Mouse (Mus musculus): ENCODE data around the gene Crim1. TPM values are rescaled to one million over a fixed set of nuclear protein-coding genes. Genes with fewer than 3 reads are reported as not detected.

Gene Crim1
- polyA plus RNA-seq, 1 experiment from 2014 or later = 9.4 TPM

- Histone ChIP-seq H3K4me3 (ENCODE audit: low read length) (no peak overlapping the region), H3K36me3 (ENCODE audit: control insufficient read depth, insufficient read depth, low read length) (no peaks in the 10 kb centered on the region), H3K27ac (ENCODE audit: low read depth, low read length) (no peak overlapping the region), H3K4me1 (ENCODE audit: control insufficient read depth, insufficient read depth, low read length) (peaks cover 9% of the 10 kb centered on the region; the same call in 1 of the 2 replicates), H3K27me3 (ENCODE audit: control insufficient read depth, insufficient read depth, low read length) (no peaks in the 10 kb centered on the region), H3K9me3 (ENCODE audit: control insufficient read depth, low read length) (no peaks in the 10 kb centered on the region), H3K4me2 (replicated peaks; ENCODE audit: low read depth, low read length) (no peak overlapping the region), H3K9ac (ENCODE audit: low read depth, low read length) (no peak overlapping the region)
- 79% methylated on average over 4 of the region's 4 CpGs for whole genome bisulfite sequencing
- ATAC-seq (ENCODE audit: low FRiP score, low TSS enrichment) = no peak
Observed at GRCm38 (mm10) chr17:78327187-78327586, 127.1 kb downstream of the Crim1 start.

GRCm38 (mm10) chr17:78328287-78328686 lies 128.2 kb downstream of the Crim1 start:
- Histone ChIP-seq H3K4me1 (ENCODE audit: control insufficient read depth, insufficient read depth, low read length) (peaks cover 5% of the 10 kb centered on the region; the same call in 1 of the 2 replicates), H3K4me2 (replicated peaks; ENCODE audit: low read depth, low read length) (no peak overlapping the region), H3K9ac (ENCODE audit: low read depth, low read length) (no peak overlapping the region), H3K4me3 (ENCODE audit: low read length) (no peak overlapping the region), H3K9me3 (ENCODE audit: control insufficient read depth, low read length) (no peaks in the 10 kb centered on the region), H3K27me3 (ENCODE audit: control insufficient read depth, insufficient read depth, low read length) (no peaks in the 10 kb centered on the region), H3K27ac (ENCODE audit: low read depth, low read length) (no peak overlapping the region), H3K36me3 (ENCODE audit: control insufficient read depth, insufficient read depth, low read length) (no peaks in the 10 kb centered on the region)
- ATAC-seq (ENCODE audit: low FRiP score, low TSS enrichment) = no peak
- WGBS = 25% methylated on average over 3 of the region's 3 CpGs

GRCm38 (mm10) chr17:78331438-78331837 lies 131.4 kb downstream of the Crim1 start:
- Histone ChIP-seq H3K4me3 (ENCODE audit: low read length) (no peak overlapping the region), H3K4me2 (replicated peaks; ENCODE audit: low read depth, low read length) (no peak overlapping the region), H3K36me3 (ENCODE audit: control insufficient read depth, insufficient read depth, low read length) (no peaks in the 10 kb centered on the region), H3K27ac (ENCODE audit: low read depth, low read length) (no peak overlapping the region), H3K9me3 (ENCODE audit: control insufficient read depth, low read length) (no peaks in the 10 kb centered on the region), H3K27me3 (ENCODE audit: control insufficient read depth, insufficient read depth, low read length) (no peaks in the 10 kb centered on the region), H3K4me1 (ENCODE audit: control insufficient read depth, insufficient read depth, low read length) (no peaks in the 10 kb centered on the region), H3K9ac (ENCODE audit: low read depth, low read length) (no peak overlapping the region)
- no peak for ATAC-seq (ENCODE audit: low FRiP score, low TSS enrichment)
- WGBS = 54% methylated on average over 8 of the region's 8 CpGs

GRCm38 (mm10) chr17:78333275-78333674 lies 133.2 kb downstream of the Crim1 start:
- no peak overlapping the region for H3K4me2 ChIP-seq (replicated peaks; ENCODE audit: low read depth, low read length)
- no peak for ATAC-seq (ENCODE audit: low FRiP score, low TSS enrichment)
- 74% methylated on average over 10 of the region's 10 CpGs for WGBS
- H3K4me3 ChIP-seq (ENCODE audit: low read length) = no peak overlapping the region
- H3K36me3 ChIP-seq (ENCODE audit: control insufficient read depth, insufficient read depth, low read length) = peaks cover 4% of the 10 kb centered on the region; the same call in 1 of the 2 replicates
- H3K9ac ChIP-seq (ENCODE audit: low read depth, low read length) = no peak overlapping the region
- H3K4me1 ChIP-seq (ENCODE audit: control insufficient read depth, insufficient read depth, low read length) = no peaks in the 10 kb centered on the region
- no peaks in the 10 kb centered on the region for H3K27me3 ChIP-seq (ENCODE audit: control insufficient read depth, insufficient read depth, low read length)
- H3K27ac ChIP-seq (ENCODE audit: low read depth, low read length) = no peak overlapping the region
- H3K9me3 ChIP-seq (ENCODE audit: control insufficient read depth, low read length) = no peaks in the 10 kb centered on the region

- peaks cover 4% of the 10 kb centered on the region; the same call in 1 of the 2 replicates for H3K36me3 ChIP-seq (ENCODE audit: control insufficient read depth, insufficient read depth, low read length)
- H3K4me1 ChIP-seq (ENCODE audit: control insufficient read depth, insufficient read depth, low read length) = no peaks in the 10 kb centered on the region
- ATAC-seq (ENCODE audit: low FRiP score, low TSS enrichment) = no peak
- no peak overlapping the region for H3K9ac ChIP-seq (ENCODE audit: low read depth, low read length)
- H3K9me3 ChIP-seq (ENCODE audit: control insufficient read depth, low read length) = no peaks in the 10 kb centered on the region
- no peak overlapping the region for H3K4me2 ChIP-seq (replicated peaks; ENCODE audit: low read depth, low read length)
- no peak overlapping the region for H3K27ac ChIP-seq (ENCODE audit: low read depth, low read length)
- no peaks in the 10 kb centered on the region for H3K27me3 ChIP-seq (ENCODE audit: control insufficient read depth, insufficient read depth, low read length)
- H3K4me3 ChIP-seq (ENCODE audit: low read length) = no peak overlapping the region
- 92% methylated on average over 8 of the region's 8 CpGs for WGBS
Observed at GRCm38 (mm10) chr17:78335250-78335649, 135.2 kb downstream of the Crim1 start.

- Histone ChIP-seq H3K9ac (ENCODE audit: low read depth, low read length) (no peak overlapping the region), H3K9me3 (ENCODE audit: control insufficient read depth, low read length) (no peaks in the 10 kb centered on the region), H3K36me3 (ENCODE audit: control insufficient read depth, insufficient read depth, low read length) (no peaks in the 10 kb centered on the region; the same call in 1 of the 2 replicates), H3K27me3 (ENCODE audit: control insufficient read depth, insufficient read depth, low read length) (no peaks in the 10 kb centered on the region), H3K4me2 (replicated peaks; ENCODE audit: low read depth, low read length) (no peak overlapping the region), H3K4me3 (ENCODE audit: low read length) (no peak overlapping the region), H3K27ac (ENCODE audit: low read depth, low read length) (no peak overlapping the region), H3K4me1 (ENCODE audit: control insufficient read depth, insufficient read depth, low read length) (no peaks in the 10 kb centered on the region)
- WGBS = 92% methylated on average over 3 of the region's 3 CpGs
- no peak for ATAC-seq (ENCODE audit: low FRiP score, low TSS enrichment)
Observed at GRCm38 (mm10) chr17:78343688-78344087, 143.6 kb downstream of the Crim1 start.

- WGBS = 93% methylated on average over 17 of the region's 17 CpGs
- Histone ChIP-seq H3K9ac (ENCODE audit: low read depth, low read length) (no peak overlapping the region), H3K4me3 (ENCODE audit: low read length) (no peak overlapping the region), H3K27ac (ENCODE audit: low read depth, low read length) (no peak overlapping the region), H3K36me3 (ENCODE audit: control insufficient read depth, insufficient read depth, low read length) (peaks cover 3% of the 10 kb centered on the region; the same call in 1 of the 2 replicates), H3K4me1 (ENCODE audit: control insufficient read depth, insufficient read depth, low read length) (no peaks in the 10 kb centered on the region), H3K4me2 (replicated peaks; ENCODE audit: low read depth, low read length) (no peak overlapping the region), H3K27me3 (ENCODE audit: control insufficient read depth, insufficient read depth, low read length) (no peaks in the 10 kb centered on the region), H3K9me3 (ENCODE audit: control insufficient read depth, low read length) (no peaks in the 10 kb centered on the region)
- no peak for ATAC-seq (ENCODE audit: low FRiP score, low TSS enrichment)
Observed at GRCm38 (mm10) chr17:78347111-78347801, 147.2 kb downstream of the Crim1 start.

- no peaks in the 10 kb centered on the region for H3K27me3 ChIP-seq (ENCODE audit: control insufficient read depth, insufficient read depth, low read length)
- ATAC-seq (ENCODE audit: low FRiP score, low TSS enrichment) = no peak; the same call in 1 of the 2 replicates
- no peaks in the 10 kb centered on the region for H3K4me1 ChIP-seq (ENCODE audit: control insufficient read depth, insufficient read depth, low read length)
- 71% methylated on average over 12 of the region's 12 CpGs for WGBS
- peaks cover 17% of the 10 kb centered on the region; the same call in 1 of the 2 replicates for H3K36me3 ChIP-seq (ENCODE audit: control insufficient read depth, insufficient read depth, low read length)
- no peaks in the 10 kb centered on the region for H3K9me3 ChIP-seq (ENCODE audit: control insufficient read depth, low read length)
- H3K4me2 ChIP-seq (replicated peaks; ENCODE audit: low read depth, low read length) = no peak overlapping the region
- H3K9ac ChIP-seq (ENCODE audit: low read depth, low read length) = no peak overlapping the region; the same call in 1 of the 2 replicates
- no peak overlapping the region for H3K27ac ChIP-seq (ENCODE audit: low read depth, low read length)
- no peak overlapping the region for H3K4me3 ChIP-seq (ENCODE audit: low read length)
Observed at GRCm38 (mm10) chr17:78351676-78352499, 151.8 kb downstream of the Crim1 start.

- Histone ChIP-seq H3K27me3 (ENCODE audit: control insufficient read depth, insufficient read depth, low read length) (no peaks in the 10 kb centered on the region), H3K36me3 (ENCODE audit: control insufficient read depth, insufficient read depth, low read length) (peaks cover 17% of the 10 kb centered on the region; the same call in 1 of the 2 replicates), H3K9me3 (ENCODE audit: control insufficient read depth, low read length) (no peaks in the 10 kb centered on the region), H3K4me2 (replicated peaks; ENCODE audit: low read depth, low read length) (no peak overlapping the region), H3K27ac (ENCODE audit: low read depth, low read length) (no peak overlapping the region), H3K9ac (ENCODE audit: low read depth, low read length) (no peak overlapping the region; the same call in 1 of the 2 replicates), H3K4me1 (ENCODE audit: control insufficient read depth, insufficient read depth, low read length) (no peaks in the 10 kb centered on the region), H3K4me3 (ENCODE audit: low read length) (no peak overlapping the region)
- no peak for ATAC-seq (ENCODE audit: low FRiP score, low TSS enrichment)
- WGBS = 86% methylated on average over 3 of the region's 3 CpGs
Observed at GRCm38 (mm10) chr17:78352500-78352855, 152.4 kb downstream of the Crim1 start.
